Mouse (Mus musculus) lung, postnatal 25 days (tissue): ENCODE results near the gene Taz.

Experiments used
- DNase-seq: peaks from one replicate; pipeline ENCODE4 v3.0.0; 2022; ENCODE audit warnings: low spot score

Taz gene

DNA sequence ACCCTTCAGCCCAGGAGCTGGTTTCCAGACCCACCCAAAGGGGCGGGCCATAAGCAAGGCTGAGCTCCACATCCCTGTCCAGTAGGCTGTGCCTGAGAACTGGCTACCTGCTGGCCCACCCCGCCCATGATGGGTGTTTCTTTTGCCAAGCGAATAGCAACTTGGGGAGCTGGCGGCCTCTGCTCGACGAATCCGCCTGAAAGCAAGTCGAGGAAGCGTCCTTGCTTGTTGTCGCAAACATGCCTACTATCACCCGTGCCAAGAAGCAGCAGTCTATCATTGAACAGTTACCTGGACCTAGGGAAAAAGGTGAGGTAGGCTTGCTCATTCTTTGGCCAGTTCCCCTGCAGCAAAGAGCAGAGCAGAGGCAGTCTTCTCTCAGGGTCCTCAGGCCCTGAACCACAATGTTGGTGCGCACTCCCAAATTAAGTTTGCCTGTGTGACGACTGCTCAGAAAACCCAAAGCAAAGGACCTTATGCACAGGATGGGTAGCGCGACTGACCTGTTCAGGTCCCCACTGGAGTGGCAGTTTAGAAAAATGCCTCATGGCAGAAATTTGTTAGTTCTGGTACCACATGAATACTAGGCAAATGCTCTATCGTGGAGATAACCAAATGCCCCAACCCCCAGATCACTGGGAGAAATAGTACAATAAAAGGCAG is at the start of gene Taz, which contains the start of gene Dnase1l1:
Taz (plus strand) TSS at position 181 of the 663 bp plus-strand sequence.
Dnase1l1 (minus strand) TSS at position 606 of the 663 bp plus-strand sequence.
- peak; percentile 92 for DNase-seq

DNA sequence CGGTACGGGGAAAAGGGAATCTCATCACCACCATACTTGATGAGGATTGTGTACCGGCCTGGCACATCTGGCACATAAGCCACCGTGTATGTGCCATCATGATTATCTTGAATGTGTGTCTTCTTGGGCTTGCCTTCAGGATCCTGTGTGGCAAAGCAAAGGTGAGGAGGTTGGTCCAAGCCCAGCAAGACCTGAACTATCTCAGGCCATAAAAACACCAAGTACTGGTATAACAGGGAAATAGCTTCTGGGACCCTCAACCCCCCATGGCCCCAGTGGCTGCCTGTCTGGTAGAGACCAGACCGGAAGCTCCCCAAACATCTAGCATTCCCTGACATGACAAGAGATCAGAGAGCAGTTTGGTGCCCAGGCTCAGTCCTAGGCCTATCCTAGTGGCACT is 48.5 kb upstream of the Taz start:
- no peak for DNase-seq

DNA sequence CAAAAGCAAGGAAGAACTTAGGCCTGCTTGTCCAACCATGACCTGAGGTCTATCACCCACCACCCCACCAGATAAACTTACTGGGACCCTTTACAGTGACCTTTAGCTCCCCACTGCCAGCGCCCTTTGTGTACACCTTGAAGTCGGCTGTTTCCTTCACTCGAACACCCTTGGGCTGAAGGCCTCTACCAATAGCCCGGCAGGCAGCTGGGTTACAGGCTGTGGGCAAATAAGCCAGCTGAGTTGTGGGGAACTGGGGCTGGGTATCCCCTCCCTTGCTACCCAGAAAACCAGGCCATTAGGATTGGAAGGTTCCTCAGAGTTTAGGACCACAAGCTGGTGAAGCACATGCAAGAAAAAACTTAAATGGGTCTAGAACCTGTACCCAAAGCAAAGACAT is 41.4 kb upstream of the Taz start:
- DNase-seq = no peak

DNA sequence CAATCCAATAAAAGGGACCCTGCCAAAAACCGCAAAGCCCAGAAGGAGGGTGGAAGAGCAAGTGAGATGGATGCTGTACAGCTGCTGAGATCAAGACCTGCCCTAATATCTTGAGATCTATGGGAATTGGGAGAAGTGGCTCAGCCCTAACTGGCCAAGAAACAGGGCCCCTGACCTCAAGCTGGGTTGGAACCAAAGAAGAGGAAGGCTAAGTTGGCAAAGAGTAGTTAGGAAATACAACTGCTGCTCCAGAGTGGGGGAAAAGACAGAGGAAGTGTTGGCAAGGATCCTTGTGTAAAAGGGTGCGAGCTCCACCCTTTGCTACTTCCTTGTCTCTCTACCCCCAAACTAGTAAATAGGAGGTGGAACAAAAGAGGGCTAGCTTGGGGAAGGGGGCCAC is 38.3 kb upstream of the Taz start:
- peak; percentile 64 for DNase-seq

DNA sequence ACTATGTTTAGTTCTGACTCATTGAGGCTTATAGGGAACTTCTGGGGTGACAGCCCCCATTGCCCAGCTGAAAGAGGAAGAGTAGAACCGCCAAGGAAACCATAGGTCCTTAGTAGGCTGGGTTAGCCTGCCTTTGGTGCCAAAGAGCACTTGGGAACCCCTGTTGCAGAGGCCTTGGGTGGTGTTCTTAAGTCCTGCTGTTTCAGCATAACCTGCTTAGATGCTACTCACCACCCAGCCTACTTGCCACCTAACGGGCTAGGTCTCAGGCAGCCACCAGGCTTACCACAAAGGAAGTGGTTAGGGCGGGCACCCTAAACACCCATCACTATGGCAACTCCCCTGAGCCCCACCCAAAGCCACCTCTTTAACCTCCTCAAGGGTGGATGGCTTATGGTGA is 37.9 kb upstream of the Taz start:
- DNase-seq = peak; percentile 75

DNA sequence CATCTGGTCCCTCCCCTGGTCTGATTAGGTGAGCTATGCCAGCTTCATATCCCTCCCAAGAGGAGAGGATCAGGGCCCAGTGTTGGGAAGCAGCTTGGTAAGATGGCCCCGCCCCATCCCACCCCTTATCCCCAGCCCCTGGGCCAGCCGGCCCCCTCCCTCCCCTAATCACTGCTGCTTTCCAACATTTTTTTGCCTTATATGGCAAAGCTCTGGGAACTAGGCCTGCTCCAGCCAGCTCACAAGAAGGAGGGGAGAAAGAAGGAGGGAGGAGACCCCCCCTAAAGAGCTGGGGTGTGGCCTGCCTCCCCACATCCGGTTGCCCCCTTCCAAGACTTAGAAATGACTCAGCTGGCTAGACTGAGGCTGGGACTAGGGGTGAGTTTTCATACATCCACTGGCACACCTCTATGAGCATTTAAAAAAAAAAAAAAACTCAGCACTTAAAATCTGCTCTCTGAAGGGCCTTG is 37.1 kb upstream of the Taz start:
- peak; percentile 73 for DNase-seq

DNA sequence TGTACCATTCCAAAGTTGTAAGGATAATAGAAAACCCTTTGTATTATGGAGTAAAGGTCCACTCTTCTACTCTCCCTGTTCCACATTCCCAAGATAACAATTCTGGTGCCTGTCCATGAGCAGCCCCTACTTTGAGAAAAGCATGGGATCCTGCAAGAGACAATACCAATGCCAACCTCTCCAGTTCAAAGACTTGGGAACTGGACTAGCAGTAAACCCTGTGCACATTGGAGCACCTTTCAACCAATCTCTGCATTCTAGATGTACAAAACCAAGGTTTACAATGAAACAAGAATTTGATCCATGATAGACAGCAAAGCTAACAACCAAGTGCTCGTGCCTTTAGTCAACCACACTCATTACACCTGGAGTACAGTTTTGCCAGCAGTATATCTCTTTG is 36.6 kb upstream of the Taz start:
- no peak for DNase-seq

DNA sequence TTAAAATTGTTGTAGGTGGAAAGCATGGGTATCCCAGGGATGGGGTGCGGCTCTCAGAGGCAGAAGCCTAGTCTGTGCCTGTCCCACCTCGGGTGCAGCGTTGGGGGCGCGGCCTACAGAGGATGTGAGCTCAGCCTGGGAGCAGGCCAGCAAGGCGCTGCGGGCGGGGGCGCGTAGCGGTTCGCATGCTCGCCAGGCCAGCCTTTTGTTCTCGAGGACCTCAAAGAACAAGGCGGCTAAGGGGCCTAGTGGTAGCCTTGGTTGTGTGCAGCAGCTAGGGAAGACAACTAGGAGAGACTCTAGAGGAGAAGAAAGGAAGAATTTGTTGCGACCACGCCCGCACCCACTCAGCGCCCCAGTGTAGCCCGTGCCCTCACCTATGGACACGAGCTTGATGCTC is 36.0 kb upstream of the Taz start:
- DNase-seq = peak; percentile 85

DNA sequence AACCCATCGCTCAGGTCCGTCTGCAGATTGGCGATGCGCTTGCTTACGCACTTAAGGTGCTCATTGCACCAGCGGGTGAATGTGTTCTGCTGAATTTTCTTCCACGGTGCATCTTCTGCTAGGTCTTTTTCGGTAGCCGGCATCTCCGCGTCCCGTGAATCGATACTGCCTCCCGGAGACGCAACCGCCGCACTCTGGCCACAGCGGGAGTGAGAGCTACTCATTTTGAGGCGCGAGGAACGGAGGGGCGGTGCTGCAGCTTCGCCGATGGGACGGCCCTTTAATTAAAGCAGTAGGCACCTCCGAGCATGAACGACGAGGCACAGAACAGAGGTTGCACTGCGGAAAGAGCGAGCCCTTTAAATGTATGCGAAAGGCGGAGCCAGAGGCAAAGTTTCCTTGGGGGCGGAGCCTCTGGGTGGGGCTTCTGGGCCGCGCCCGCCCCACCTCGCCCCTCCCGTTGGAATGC is 35.5 kb upstream of the Taz start:
- DNase-seq = peak; percentile 93

DNA sequence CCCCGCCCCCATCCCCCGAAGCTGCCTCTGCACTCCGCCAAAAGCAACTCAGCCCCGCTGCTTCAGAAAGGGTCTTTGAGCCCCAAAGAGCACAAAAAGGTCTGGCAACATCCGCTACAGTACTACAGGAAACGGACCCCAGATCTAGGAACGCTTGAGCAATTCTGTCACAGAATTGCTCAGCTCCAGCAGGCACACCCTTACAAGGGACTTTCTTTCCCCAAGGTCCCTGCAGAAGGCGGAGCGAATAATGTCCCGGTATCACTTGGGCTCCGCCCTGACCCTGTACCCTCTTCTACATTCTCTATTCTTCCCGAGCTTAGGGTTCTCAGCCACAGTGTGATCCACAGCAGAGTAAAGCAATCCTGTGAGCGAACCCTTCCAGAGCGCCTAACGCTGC is 35.0 kb upstream of the Taz start:
- peak; percentile 53 for DNase-seq

DNA sequence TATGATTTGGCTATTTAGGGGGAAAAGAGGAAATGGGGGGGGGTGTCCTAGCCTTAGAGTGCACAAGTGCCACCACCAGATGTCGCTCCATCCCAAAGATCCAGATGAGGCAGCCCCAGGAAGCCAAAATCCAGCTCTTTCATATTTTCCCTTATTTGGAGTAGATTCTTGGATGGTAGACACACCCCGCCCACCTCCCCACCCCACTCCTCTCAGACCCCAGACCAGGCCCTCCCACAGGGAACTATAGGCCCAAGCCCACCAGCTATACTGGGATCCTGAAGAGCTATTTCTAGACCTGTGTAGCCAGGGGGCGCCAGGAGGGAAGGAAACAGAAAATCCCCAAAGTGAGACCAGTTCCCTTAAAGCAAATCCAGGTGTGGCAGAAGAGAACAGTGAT is 33.1 kb upstream of the Taz start:
- DNase-seq = peak; percentile 66

DNA sequence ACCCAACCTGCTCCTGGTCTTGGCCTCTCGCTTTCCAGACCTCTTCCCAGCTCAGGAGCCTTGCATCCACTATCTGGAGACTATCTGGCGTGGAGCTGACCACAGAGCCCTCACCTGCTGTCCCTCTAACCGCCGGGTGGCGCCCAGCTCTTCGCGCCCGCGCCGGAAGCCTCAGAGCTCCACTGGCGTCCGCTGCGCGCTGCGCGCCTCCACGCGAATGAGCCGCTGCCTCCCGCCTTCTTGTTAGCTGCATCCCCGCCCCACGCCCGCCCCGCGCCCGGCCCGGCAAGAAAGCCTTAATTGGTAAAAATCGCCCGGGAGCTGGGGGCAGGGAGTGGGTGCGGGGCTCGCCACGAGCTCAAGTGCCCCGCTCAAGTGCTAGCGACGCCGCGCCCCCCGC is 32.1 kb upstream of the Taz start, which contains the start of gene Flna:
Flna (minus strand) TSS at position 206 of the 400 bp plus-strand sequence.
- DNase-seq = peak; percentile 66

DNA sequence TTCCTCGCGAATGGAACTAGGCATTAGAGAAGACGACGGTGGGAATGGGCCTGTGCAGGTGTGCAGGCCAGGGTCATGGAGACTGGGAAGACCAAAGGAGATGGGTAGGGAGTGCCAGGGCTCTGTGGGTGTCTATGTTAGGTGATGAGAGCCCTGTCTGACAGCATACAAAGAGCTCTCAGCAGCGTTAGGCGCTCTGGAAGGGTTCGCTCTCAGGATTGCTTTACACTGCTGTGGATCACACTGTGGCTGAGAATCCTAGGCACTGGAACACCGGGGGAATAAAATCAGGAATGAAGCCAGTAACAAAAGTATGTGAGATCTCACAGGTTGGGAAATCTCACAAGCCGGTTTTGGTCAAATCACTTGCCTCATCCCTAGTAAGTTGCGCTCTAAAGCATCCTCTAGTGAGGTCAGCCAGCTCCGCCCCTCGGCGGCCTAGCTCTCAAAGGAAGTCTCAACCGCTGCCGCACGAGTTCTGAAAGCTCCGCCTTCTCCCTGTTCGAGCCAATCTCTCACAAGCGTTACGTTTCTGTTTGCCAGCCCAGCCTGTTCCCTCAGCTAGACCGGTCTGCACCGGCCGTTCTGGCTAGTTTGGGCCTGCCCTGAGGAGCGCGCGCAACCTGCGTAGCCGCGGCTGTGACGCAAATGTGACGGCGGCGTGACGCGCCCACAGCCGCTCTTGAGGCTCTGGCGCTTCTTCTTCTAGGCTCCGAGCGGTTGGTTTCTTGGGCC is 27.4 kb upstream of the Taz start, which contains the start of gene Emd:
Emd (plus strand) TSS at position 535 of the 735 bp plus-strand sequence.
- peak; percentile 95 for DNase-seq

DNA sequence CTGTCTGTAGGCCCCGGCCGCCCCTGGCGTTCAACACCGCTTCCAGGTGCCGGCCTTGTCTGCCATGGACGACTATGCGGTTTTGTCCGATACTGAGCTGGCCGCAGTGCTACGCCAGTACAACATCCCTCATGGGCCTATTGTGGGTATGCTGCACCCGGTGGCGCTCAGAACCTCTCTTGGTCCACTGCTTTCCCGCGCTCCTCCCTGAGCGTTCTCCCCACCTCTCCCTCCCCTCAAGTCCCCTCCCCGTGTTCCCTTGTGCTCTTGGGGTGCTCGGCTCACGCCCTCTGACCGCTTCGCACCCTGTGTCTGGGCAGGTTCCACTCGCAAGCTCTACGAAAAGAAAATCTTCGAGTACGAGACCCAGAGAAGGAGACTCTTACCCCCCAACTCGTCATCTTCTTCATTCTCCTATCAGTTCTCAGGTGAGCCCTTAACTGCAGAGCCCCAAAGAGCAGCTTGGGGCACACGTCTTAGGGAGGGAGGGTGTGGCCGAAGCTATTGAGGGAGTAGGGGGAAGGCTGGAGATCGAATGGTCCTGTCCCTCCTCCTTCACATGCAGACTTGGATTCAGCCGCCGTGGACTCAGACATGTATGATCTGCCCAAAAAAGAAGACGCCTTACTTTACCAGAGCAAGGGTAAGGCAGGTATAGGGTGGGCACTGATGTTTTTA is 26.7 kb upstream of the Taz start:
- no peak for DNase-seq

DNA sequence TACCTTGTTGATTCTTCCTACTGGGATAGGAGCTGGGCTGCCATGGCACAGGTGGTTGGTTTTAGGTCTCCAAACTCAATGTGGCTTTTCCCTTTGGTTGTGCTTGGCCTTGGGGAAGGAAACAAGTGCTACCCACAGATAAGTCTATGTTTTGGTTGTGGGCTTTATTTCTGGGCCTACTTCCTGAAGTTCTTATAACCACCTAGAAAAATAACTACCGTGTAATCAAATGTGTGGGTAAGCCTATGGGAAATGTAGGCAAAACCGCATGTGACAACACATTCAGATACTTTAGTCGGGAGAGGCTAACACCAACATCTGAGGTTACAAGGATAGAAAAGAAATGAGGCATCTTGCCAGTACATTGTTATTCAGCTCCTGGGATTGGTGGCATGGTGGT is 24.0 kb upstream of the Taz start:
- DNase-seq = no peak

DNA sequence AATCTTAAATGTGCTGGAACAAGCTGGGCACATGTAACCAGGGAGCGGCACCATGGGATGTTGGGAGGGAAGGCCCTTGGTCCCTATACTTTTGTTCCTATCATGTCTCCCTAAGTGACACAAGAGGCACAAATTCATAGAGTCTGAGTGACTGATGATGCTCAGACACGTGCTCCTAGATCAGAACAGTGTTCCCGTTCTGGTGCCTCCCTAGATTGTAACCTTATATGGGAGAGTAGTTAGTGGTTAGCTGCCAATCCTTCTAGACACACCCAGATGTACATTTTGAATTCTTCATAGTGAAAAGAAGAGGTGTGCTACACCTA is 12.0 kb upstream of the Taz start:
- no peak for DNase-seq

DNA sequence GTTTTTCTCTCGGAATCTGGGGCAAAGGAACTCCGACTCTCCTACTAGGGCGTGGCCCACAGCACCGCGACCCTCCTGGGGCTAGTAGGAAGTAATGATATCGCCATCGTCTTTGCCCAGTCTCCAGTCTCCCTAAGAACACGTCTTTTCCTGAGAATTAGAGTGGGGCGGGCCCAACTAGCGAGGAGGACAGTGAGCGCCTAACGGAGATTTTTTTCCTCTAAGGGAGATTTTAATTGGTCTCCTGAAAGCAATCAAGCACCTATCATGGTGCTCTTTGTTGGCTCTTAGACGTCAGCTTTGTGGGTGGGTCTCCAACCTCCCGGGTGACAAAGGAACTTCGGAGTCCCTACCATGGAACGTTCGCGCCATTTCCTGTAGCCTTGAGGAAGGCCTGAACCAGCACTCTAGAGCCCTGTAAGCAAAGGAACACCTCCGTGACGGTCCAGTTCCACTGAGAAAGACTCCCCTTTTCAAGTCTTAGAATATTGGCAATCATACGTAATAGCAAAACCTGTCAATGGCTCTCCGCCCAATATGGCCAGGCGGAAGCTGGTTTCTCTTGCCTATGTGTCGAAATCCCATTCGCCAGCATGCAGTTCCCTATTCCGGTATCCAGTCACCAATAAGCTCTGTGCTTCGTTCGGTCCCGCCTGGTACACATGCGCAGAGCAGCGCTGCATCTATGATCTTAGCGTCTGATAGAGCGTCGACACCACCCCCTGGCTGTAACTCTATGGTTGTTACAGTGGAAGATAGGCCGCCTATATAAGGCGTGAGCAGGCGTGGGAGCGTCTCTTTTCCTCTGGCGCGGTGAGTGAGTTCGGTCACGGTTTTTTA is 11.4 kb upstream of the Taz start, which contains the start of gene Rpl10:
Rpl10 (plus strand) TSS at position 751 of the 840 bp plus-strand sequence.
- peak; percentile 95 for DNase-seq

DNA sequence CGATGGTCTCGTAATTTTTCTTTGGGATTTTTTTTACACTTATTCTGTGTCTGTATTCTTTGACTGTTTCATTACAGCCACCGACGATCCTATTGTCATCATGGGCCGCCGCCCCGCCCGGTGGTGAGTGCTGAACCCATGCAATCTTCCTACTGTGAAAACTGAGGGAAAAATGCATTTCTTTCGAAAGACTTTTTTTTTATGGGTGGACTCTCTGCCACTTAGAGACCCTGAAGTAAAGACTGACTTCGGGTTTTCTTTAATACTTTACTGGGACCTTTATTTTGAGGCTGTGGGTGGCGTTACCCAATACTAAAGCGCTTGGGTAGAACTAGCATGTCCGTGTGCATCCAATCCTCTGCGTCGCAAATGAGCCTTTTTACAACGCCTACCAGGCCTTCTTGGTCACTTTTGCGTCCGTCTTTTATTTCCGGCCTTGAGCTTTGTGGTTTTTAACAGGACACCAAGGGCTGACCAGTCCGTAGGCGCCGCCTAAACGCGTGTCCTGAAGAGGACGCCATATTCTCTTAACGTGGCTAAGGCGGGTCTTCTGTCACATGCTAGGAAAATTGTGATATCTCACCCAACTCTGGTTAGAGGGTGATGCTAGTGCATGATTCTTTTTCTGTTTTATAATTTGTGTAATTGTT is 10.7 kb upstream of the Taz start:
- no peak for DNase-seq

DNA sequence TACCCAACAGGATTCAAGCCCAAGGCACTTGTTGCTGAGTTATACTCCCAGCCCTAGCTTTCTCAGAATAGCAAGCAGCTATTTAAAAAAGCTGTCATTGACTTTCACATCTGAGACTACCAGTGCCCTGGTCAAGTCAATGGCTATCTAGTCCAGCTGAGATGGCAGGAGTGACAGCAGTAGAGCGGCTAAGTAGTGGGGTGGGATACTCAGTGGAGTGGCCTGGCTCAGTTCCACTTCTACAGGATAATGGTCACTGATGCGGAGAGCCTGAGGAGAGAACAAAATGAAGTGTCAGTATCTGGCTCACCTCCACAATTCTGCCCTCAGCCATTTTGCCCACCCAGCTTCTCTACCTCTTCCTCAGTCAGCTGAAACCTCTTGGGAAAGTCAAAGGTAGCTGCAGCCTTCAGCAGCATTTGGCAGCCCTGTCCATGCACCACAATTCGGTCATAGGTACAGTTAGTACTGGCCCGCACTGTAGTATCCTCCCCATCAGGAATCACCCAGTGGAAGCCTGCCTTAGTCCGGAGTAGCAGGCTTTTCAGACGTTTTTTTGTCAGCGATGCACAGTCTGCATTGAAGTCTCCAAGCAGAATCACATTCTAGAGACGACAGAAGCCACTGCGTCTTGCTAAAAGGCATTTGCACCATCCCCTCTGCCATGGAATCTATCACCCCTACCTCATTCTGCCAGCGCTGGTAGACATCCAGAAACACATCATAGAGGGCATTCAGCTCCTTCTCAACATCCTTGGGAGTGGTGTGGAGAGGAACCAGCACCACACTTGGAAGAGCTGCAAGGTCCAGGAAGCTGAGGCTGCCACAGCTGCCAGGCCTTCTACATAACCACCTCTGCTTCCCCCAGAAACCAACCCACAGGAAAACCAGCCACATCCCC is 8.0 kb upstream of the Taz start:
- no peak for DNase-seq

DNA sequence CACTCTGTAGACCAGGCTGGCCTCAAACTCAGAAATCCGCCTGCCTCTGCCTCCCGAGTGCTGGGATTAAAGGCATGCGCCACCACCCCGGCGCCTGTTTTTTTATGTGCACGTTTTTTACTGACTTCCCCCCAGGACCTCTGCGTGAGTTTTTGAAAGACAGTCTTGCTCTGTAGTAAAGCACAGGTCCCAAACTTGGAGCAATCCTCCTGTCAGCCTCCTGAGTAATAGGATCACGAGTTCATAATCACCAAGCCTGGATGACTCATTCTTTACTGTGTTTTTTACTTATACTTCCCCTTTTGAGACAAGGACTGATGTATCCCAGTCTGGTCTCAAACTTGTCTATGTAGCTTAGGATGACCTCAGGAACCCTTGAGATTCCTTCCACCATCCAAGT is 3.8 kb upstream of the Taz start:
- DNase-seq = no peak
